Mouse (Mus musculus): ENCODE data around the gene Grasp.
A peak's percentile ranks its signal among the peaks of the same experiment; 100 is the strongest.

Gene Grasp

DNA sequence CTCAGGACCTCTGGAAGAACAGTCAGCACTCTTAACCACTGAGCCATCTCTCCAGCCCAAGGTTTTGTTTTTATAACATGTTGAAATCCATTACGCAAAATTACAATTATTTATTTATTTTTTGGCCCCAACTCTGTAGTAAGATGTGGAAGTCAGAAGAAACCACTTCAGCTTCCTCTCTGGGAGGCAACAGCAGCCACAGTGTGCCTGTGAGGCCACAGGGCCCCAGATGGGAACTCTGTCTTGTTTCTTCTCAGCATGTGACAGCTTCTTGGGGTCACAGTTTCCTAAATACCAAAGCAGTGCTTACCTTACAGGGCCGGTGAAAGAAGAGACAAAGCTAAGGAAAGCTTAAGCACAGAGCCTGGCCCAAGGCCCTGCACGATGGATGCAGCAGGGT is 20.0 kb downstream of the Grasp start:
- TF ChIP-seq GATA4 (IDR thresholded peaks at IDR 0.05; ENCODE audit: insufficient replicate concordance, low read length) = no peak

DNA sequence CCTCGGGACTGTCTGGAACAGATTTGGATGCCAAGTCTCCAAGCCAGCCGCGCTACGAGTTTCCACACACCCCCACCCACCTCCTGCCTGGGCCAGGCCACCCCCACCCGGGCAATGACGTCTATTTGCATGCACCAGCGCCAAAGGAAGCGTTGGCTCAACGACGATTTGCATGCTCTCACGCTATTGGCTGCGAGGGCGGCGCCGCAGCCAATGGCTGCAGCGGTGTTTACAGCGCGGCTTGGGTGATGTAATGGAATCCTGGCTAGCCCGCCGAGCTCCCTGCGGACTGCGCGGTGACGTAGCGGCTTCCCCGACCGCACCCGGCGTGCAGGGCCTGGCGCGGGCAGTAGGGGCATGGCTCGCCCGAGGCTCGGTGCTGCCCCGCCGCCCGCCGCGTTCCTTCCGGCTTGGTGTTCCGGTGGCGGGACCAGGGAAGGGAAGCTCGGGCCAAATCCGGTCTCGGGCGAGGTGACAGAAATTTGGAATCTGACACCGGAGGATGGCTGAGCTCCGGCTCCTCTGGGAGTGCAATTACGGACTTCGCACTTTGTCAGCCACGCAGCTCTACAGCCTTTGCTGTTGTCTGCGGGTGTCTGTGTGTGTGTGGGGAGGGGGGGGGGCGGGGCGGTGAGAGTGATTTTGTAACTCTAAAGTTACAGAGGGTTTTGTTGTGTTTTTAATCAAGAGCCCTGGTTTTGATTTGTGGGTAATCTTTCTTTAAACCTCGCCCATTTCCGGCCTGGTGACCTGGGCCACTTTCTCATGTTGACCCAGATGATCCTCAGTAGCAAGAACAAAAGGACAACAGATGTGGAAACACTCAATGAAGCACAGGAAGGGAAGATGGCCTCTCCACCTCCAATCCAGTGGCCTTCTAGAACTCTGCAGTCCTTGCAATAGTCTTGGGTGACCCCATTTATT is 22.5 kb downstream of the Grasp start:
- 0 out of 2 replicates have a peak, but pooled peaks have one; percentile 3 for TF ChIP-seq GATA4 (IDR thresholded peaks at IDR 0.05; ENCODE audit: insufficient replicate concordance, low read length)

DNA sequence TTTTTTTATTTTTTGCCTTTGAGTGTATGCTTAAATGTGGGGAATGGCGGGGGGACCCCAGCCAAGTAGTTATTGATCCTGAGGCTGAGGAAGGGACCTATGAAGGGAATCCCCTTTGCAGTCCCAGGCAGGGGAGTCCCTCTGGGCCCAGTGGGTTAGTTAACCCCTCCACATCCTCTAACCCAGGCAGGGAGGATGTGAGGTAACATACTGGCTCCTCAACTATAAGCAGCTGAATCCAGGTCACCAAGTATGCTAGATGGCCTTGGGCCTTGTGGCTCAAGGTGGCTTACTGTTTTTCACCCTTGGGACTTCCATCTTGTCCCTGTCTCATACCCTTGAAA is 23.1 kb downstream of the Grasp start:
- TF ChIP-seq GATA4 (IDR thresholded peaks at IDR 0.05; ENCODE audit: insufficient replicate concordance, low read length) = no peak

DNA sequence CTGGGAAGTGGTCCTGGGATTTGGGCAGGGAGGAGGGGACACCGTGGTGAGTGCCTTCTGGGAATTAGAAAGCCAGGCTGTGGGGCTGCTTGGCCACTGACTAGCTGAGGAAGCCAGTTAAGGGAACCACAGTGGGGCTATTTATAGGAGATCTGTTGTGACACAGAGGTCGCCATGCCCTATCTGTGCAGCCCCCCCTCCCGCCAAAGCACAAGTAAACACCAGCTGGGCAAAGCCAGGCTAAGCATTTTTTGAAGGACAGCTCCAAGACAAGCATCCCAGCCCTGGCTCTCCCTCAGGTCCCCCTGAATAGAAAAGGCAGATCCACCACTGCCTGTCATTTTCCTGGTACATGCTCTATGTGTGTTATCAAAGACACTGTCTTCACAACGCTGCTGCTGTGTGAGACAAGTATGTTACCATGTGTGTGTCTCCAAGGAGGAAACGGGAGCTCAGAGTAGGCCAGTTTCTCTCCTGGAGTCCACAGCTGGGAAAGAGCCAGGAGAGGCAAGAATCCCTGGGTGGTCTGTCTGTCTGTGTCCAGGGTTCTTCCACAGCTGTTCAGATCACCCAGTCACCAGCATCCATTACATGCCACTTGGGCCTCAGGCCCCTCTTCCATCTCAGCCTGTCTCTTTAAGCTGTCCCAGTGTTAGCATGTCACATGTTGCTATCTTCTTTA is 24.2 kb downstream of the Grasp start:
- TF ChIP-seq GATA4 (IDR thresholded peaks at IDR 0.05; ENCODE audit: insufficient replicate concordance, low read length) = no peak

DNA sequence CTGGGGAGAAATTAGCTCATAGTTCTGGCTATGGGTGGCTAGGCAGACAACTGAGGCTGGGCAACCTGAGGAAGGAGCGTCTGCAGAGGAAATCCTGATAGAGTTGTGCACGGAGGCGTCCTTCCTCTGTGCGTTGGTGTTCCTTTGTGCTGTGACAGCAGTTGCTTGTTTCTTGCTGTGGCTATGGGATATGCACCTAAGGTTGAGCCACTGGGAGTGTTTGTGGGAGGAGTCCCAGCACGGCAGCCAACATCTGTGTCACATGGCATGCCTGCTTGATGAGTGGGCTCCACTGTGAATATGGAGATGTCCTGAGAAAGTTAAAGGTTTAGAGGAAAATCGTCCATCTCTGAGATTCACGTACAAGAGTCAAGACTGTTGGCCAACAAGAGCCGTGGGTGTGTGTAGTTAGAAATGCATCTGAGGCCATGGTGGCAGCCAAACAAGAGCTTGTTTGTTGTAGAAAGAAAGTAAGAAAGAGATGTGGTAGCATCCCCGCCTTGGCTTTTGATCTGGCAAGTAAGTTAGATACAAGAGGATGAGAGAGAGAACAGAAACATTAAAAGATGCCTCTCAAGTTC is 26.3 kb downstream of the Grasp start:
- TF ChIP-seq GATA4 (IDR thresholded peaks at IDR 0.05; ENCODE audit: insufficient replicate concordance, low read length) = no peak

DNA sequence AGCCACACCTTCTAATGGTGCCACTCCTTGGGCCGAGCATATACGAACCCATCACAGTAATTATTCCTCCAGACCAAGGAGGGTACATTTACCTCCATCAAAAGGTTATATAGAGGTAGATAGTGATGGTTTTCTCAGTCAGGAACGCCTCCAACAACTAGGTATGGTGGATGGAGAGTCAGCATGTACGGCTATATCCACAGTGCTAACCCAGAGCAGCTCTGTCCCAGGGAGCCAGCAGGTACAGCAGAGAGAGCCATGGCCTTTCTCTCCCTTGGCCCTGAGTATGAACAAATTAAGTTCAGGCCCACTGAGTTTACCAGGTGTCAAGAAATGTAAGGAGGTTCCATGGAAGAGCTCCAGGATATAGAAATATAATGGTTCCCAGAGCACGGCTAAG is 27.9 kb downstream of the Grasp start:
- no peak for TF ChIP-seq GATA4 (IDR thresholded peaks at IDR 0.05; ENCODE audit: insufficient replicate concordance, low read length)

DNA sequence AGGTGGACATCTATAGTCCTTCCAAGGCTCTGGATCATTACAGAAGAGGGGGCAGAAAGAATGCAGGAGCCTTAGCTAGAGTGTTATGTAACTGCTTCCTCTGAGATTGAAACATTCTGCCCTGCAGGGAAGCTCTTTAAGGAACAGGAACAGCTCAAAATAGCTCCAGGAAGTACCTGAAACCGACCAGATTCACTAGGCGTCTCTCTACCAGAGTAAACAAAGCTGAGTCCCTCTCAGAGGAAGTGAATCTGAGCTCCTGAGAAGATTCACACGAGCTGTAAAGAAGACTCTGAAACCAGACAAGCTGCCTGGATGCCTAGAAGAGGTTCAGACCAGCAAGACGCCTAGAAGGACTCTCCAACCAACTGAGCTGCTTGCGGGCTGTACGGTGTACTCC is 28.6 kb downstream of the Grasp start:
- no peak for TF ChIP-seq GATA4 (IDR thresholded peaks at IDR 0.05; ENCODE audit: insufficient replicate concordance, low read length)

DNA sequence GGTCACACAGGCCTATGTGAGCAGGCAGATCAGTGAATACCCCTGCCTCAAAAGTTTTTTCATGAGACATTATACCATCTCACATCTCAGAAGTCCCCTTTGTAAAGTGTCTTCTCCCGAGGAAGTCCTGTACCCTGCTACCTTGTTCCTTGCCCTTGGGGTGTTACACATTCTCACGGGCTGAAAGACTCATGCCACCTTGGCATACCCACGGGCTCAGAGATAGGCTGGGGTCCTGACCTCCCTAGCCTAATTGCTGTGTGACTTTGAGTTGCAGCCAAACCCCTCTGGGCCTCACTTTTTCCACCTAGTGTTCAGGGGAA is 29.5 kb downstream of the Grasp start:
- TF ChIP-seq GATA4 (IDR thresholded peaks at IDR 0.05; ENCODE audit: insufficient replicate concordance, low read length) = no peak

DNA sequence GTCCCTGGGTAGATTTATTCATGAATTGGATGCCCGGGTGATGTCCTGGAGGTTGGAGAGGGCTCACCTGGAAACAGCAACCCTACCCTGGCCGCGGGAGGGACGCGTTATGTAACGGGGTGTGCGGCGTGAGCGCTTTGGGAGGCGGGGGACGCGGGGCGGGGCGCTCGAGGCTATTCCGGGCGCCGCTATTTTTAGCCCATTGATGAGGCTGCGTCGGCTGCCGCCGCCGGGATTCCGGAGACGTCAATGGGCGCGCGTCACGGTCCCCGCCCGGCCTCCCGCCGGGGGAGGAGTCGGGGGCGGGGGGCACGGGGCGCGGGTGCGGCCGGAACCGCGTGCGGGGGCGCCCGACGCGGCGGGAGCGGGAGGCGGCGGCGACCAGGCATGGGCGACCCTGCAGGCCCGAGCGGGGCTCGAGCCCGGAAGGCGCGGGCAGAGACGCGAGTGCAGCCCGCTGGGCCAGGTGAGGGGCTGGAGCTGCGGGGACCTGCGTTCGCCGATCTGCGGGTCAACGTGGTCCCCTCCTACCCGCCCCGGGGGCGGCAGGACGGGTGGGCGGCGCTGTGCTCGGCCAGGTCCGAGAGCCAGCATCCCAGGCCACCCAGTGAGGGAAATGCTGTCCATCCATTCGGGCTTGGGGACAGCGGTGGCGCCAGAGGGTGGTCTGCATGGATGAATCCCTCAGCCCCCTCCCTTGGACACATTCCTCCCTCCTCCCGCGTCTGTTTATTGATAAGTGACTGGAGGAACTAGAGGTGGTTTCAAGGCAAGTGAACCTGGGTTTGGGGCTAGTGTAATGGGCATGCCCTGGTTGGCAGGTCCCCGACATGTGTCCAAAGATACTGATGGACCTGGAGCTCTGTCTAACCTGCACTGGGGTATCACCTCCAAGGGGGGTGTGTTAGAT is 30.2 kb downstream of the Grasp start, which contains the start of gene Nr4a1:
Gene Nr4a1 (plus strand): TSS at position 384 of the 910 bp plus-strand sequence.
- no peak for TF ChIP-seq GATA4 (IDR thresholded peaks at IDR 0.05; ENCODE audit: insufficient replicate concordance, low read length)

DNA sequence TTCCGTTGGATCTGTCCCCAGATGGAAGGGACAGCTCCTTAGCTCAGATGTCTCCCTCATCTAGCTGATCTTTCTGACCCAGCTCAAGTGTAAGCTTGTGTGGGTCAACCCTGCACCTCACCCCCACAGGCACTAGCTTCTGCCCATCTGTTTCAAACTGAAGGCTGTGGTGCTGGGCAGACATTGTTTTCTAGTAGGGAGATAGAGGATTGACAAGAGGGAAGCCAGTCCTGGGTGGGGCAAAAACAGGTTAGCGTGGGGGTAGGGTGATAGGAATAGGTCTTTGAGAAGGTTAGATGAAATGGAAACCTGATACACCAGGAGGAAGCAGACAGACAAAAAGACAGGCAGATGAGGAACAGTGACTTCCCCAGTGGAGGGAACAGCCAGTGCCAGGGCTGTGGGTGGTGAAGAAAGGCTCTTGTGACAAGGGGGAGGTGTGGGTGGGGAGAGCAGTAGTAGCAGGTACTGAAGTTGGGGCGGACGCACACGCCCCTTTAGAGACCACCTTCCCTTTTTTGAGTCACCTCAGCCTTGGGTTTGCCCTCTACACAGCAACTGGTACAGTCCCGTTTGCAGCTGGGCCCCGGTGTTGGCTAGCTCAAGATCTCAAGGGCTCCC is 32.0 kb downstream of the Grasp start:
- no peak for TF ChIP-seq GATA4 (IDR thresholded peaks at IDR 0.05; ENCODE audit: insufficient replicate concordance, low read length)

DNA sequence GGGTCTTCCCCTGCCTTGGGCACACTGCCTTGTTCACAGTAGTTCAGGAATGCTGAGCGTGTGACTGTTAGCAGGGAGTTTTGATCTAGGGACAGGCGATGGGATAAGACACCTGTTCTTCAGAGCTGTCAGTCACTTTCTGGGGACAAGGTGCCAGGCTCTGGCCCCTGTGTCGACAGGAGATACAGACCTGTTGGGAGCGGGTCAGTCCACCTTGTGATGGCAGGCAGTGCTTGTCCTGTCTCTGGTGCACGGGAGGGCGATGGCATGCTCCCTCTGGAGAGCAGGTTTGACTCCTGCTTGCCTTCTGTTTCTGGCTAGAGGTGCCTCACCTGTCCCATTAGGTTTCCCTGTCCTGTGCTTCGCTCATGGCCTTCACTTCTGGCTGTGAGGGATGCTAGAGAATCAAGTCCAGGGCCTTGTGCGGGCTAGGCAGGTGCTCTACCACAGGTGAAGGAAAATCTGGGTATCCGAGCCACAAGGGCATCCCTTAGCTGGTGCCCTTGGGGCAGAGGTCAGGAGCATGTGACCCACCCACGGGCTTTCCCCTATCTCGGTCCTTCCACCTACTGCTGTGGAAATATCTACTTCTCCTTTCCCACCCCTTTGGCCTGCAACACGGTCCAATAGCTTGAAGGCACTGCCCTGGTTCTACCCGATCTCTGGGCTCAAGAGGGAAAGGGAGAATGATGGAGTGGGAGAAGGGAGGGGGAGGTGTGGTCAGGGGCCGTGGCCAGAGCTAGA is 32.6 kb downstream of the Grasp start:
- no peak for TF ChIP-seq GATA4 (IDR thresholded peaks at IDR 0.05; ENCODE audit: insufficient replicate concordance, low read length)

DNA sequence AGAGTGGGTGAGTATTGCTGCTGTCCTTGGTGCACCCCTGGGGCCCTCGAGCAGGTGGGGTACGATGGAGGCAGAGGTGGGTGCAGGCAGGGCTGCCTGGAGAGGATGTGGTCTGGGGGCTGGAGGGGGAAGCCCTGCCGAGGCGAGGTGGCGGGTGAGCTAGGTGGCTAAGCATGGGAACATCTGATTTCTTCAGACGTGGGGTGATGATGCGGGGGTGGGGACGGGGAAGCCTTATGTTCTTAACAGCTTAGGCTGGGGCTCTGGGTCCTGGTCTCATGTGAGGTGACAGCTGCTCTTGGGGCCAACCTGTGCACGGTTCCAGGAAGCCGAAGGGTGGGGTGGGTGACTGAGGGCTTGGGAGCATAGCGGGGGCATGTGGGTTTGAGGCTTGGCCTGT is 34.4 kb downstream of the Grasp start:
- TF ChIP-seq GATA4 (IDR thresholded peaks at IDR 0.05; ENCODE audit: insufficient replicate concordance, low read length) = no peak

DNA sequence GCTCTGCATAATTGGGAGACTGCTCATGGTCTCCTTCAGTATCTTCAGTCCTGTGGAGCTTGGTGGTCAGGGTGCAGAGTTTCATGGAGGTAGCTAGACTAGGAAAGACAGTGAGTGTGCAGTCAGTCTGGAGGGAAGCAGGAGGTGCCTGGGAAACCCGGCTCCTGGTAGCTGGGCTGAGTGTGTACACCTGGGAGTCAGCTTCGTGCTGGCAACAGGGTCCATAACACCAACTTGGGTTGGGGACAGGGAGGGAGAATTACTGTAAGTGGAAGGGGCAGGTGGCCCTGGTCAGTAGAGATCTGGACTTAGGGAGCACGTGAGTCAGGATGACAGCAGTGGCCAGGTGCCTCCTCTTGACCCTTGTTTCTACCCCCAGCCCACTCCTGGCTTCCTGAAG is 35.9 kb downstream of the Grasp start:
- TF ChIP-seq GATA4 (IDR thresholded peaks at IDR 0.05; ENCODE audit: insufficient replicate concordance, low read length) = no peak

DNA sequence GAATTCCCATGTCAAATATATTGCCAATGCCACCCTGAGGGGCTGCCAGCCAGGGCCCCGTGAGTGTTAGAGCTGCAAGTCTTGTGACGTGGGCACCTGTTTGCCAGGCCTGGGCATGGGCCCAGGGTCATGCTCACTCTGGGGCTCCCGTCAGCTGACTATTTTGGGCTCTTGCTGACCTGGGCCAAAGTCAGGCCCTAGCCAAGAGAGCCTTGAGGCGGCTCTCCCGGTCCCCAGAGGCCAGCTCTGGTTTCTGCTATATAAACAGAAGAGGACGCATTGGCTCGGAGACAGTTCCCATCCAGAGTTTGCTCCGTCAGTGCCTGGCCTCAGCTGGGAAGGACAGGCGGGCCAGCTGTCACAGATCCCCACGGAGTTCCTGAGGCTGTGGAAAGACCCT is 36.4 kb downstream of the Grasp start:
- no peak for TF ChIP-seq GATA4 (IDR thresholded peaks at IDR 0.05; ENCODE audit: insufficient replicate concordance, low read length)

Data from liver, adult (tissue).